Mouse (Mus musculus): Measurements from ENCODE around the gene Pacsin2.

- TF ChIP-seq CTCF (conservative IDR thresholded peaks at IDR 0.05 in 1 of 2, IDR thresholded peaks at IDR 0.05 in 1 of 2; ENCODE audit: low read depth in 2 of 2, low read length in 2 of 2) (no peak), CHD1 (IDR thresholded peaks at IDR 0.05; ENCODE audit: low read depth, low read length) (no peak), E2F4 (IDR thresholded peaks at IDR 0.05; ENCODE audit: insufficient replicate concordance, low read depth, low read length) (no peak), POLR2A (IDR thresholded peaks at IDR 0.05; ENCODE audit: low read depth, low read length) (no peak), MEF2A (IDR thresholded peaks at IDR 0.05; ENCODE audit: borderline replicate concordance, low read depth, low read length) (no peak), NELFE (IDR thresholded peaks at IDR 0.05; ENCODE audit: low read depth, low read length) (no peak), HCFC1 (IDR thresholded peaks at IDR 0.05; ENCODE audit: low read depth, low read length) (no peak), KAT2A (IDR thresholded peaks at IDR 0.05; ENCODE audit: insufficient replicate concordance, low read length) (no peak), USF1 (IDR thresholded peaks at IDR 0.05; ENCODE audit: low read depth, low read length) (no peak)
Measured at GRCm38 (mm10) chr15:83403016-83403415, 61.4 kb downstream of the Pacsin2 start.

Measured in CH12.LX (cell line).